Mouse (Mus musculus) 416B (cell line): ENCODE measurements around the gene Chchd2.

Experiments used
- DNase-seq: peaks from one replicate; pipeline ENCODE4 v3.0.0; 2011; ENCODE audit warnings: low read depth

Gene Chchd2

GRCm38 (mm10) chr5:129878946-129879345 is 8.3 kb downstream of the Chchd2 start:
- peak; percentile 20 for DNase-seq

DNA sequence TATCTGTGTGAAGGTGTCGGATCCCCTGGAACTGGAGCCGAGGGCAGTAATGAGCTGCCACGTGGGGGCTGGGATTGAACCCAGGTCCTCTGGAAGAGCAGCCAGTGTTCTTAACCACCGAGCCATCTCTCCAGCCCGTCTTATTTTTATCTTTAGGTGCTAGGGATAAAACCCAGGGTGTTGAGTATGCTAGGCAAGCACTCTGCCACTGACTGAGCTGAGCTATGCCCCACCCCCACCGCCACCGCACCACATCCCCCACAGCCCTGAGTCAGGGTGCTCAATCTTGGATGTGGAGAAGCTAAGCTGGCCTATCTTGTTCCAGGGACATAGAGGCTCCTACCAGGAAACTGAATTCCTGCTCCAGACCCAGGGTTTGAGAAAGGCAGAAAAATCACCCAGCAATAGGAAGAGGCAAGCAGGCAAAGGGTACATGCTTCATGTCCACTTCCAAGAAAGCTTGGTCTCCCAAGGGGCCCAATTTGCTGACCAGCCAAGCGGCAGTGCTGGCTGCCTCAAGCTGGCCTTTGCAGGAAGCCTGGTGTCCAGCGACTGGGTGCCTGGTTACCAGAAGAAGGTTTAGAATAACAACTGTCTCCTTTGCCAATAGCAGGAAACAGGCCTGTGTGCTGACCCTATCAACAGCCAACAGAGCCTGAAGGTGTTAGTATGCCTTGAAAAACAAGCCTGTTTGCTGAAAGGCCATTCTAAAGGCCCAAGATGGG is 9.4 kb downstream of the Chchd2 start:
- DNase-seq, result no peak

GRCm38 (mm10) chr5:129875098-129875497 is 12.2 kb downstream of the Chchd2 start:
- no peak for DNase-seq

DNA sequence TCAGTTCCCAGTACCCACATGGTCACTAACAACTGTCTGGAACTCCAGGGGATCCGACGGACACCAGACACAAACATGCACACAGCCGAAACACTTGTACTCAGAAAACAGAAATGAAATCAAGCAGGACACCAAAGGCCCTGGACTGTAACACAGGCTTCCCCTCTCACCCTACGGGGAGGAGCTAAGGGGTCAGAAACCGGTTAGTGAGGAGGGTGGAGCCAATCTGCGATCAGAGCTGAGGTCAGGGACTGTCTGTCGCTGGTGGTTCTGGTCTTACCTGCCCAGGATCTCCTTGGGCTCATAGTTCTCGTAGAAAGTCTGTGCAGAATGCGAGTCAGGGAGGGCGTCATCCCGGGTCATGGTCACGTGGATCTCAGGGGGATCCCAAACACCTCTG is 13.3 kb downstream of the Chchd2 start:
- no peak for DNase-seq

DNA sequence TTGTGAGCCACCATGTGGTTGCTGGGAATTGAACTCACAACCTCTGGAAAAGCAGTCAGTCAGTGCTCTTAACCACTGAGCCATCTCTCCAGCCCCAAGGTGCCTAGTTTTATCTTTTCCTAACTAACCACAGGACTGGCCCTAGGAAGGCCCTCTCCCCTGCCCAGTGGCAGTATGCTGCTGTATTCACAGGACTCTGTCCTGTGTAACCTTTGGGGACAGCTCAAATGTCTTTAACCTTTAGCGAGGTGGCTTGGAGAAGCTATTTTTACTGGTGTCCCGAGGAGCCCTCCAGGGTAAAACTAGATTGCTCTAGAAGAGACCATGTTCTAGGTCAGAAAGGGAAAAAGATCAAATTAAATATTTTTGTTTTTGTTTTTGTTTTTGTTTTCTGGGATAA is 16.0 kb downstream of the Chchd2 start:
- DNase-seq, result no peak

GRCm38 (mm10) chr5:129869238-129869995 is 17.9 kb downstream of the Chchd2 start:
- DNase-seq, result no peak

DNA sequence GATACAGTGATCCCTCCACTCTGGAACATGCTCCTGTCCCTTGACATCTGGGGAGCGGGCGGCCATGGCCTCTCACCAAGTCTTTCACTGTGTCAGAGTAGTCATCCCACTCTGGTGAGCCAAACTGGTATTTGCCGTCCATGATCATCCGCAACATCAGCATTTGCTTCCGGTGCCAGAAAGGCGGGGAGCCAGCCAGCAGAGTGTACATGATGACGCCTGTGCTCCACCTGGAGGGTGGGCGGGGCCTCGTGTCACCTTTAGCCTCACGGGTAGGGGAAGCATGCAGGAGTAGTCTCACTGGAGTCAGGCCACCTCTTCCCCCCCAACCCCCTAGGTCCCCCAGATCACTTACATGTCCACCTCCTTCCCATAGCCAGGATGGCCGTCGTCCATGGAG is 21.4 kb downstream of the Chchd2 start:
- no peak for DNase-seq

GRCm38 (mm10) chr5:129864467-129864866 is 22.8 kb downstream of the Chchd2 start:
- DNase-seq, result no peak

DNA sequence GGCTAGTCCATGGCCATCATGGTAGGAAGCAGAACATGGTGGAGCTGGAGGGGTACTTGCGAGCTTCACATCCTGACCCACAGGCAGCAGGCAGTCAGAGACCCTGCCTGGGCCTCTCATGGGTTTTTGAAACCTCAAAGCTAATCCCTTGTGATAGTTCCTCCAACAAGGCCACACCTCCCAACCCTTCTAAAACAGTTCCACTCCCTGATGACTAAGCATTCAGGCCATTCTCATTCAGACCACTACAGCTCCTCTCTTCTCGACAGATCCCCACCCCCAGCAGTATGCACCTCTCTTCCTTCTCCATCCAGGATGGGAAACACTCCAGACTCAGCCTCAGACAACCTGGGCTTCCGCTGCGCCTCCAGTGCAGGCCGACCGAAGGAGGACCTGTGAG is 24.9 kb downstream of the Chchd2 start:
- no peak for DNase-seq

DNA sequence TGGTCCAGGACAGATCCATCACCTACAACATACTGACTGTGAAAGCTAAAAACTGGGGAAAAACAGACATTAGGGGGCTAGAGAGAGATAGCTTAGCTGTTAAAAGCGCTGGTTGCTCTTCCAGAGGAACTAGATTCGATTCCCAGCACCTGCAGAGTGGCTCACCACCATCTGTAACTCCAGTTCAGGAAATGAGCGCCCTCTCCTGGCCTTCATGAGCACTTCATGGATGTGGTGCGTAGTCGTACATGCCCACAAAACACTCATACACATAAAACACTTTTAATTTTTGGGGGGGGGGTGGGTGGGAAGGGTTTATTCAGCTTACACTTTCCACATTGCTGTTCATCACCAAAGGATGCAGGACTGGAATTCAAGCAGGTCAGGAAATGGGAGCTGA is 30.9 kb downstream of the Chchd2 start:
- no peak for DNase-seq

GRCm38 (mm10) chr5:129855163-129855562 is 32.1 kb downstream of the Chchd2 start:
- no peak for DNase-seq

- peak; percentile 53 for DNase-seq
Observed at GRCm38 (mm10) chr5:129847558-129847820, 39.8 kb downstream of the Chchd2 start.

GRCm38 (mm10) chr5:129846752-129847557 is 40.3 kb downstream of the Chchd2 start, which contains the start of gene Sumf2:
Gene Sumf2, plus strand, starts transcription at chr5:129846986.
- peak; percentile 95 for DNase-seq

- DNase-seq, result no peak
Observed at GRCm38 (mm10) chr5:129844848-129845247, 42.4 kb downstream of the Chchd2 start.
